Mouse (Mus musculus) inflammation-experienced regulatory T-cells, adult 6 months (primary cell): ENCODE data around the gene Noto. TPM values are rescaled to one million over a fixed set of nuclear protein-coding genes. Genes with fewer than 3 reads are reported as not detected.
A peak's percentile ranks its signal among the peaks of the same experiment; 100 is the strongest.
"Not testable (repeated sequence)": the region's sequence is repeated elsewhere in the genome, so short reads cannot be mapped to it uniquely, and the experiment has no call there.

Experiments used
- ATAC-seq: one replicate; pipeline ENCODE4 v1.8.0; 2017
- polyA plus RNA-seq, 3 experiments: library from polyadenylated mRNA; unstranded; fragments of 100-300 nt; shearing (Covaris generic); gene quantifications; one replicate each; pipeline ENCODE4 v1.2.1; 2017

Noto gene
- polyA plus RNA-seq, 3 experiments from 2014 or later: 0.38 TPM; not detected in 2

GRCm38 (mm10) chr6:85431842-85432431 is 8.3 kb downstream of the Noto start, which contains the start of gene Smyd5:
Smyd5 (plus strand) TSS chr6:85431989.
- ATAC-seq: peak; percentile 90

DNA sequence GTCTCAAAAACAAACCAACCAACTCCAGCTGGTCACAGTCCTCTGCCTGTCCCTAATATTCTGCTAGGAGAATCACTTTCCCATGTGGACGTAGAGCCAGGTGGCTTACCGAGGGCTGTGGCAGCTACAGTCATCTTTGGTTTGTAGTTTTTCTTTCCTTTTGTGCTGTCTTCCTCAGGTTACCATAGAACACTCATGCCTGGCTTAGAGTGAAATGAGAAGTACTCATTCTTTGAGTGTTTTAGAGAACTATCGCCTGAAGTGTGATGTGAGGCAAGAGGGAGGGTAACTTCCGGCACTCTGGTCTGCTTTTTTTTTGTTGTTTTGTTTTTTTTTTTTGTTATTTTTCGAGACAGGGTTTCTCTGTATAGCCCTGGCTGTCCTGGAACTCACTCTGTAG is 10.2 kb downstream of the Noto start:
- no peak for ATAC-seq

DNA sequence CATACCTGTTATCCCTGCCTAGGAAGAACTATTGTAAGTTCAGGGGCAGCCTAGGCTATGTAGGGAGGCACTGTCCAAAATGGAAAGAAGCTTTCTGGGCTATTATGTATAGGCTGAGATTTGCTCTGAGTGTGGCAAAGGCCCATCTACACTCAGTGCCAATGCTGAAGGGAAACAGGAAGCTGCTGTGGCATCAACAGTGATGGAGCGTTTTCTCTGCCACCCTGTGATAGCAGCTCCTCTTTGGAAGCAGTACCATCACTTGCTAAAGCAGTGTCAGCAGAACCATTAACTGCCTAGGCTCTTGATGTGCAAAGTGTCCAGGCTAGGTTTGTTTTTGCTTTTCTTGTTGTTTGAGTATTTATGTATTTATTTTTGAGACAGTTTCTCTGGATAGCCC is 12.5 kb downstream of the Noto start:
- ATAC-seq: no peak

DNA sequence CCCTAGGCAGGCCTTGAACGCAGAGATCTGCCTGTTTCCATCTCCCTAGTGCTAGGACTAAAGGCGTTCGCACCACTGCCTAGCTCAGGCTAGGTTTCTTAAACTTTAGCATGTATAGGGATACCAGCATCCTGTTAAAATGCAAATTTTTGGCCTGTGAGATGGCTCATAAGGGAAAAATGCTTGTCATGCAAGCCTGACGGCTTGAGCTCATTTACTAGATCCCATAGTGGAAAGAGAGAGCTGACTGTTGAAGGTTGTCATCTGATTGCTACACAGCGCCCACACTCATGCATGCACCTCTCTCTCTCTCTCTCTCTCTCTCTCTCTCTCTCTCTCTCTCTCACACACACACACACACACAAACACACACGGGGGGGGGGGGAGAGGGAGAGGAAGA is 12.9 kb downstream of the Noto start:
- ATAC-seq: no peak

- no peak for ATAC-seq
Measured at GRCm38 (mm10) chr6:85441142-85441541, 17.5 kb downstream of the Noto start.

DNA sequence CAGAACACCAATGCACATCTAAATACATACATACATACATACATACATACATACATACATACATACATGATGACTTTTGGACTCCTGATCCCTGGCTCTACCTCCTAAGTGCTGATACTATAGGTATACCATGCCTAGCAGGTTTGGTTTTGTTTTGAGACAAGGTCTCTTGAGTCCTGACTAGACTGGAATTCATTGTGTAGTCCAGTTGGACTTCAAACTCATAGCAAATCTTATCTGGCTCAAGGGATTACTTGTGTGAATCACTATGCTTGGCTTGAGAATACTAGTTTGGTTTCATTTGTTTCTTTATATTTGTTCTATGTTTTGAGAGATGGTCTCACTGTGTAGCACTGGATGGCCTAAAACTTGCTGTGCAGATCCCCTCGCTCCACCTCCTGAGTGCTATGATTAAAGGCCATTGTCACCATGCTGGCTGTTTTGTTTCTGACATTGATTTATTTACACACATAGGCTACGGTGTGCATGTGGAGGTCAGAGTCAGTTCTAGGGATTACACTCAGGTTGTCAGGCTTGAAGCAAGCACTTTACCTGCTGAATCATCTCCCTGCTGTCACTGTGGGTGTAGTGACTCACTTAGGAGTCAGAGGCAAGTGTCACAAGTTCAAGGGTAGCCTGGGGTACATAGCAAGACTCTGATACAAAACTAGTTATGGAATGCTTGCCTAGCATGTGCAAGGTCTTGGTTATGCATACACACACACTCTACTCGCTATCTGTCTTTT is 20.0 kb downstream of the Noto start:
- ATAC-seq: no peak

DNA sequence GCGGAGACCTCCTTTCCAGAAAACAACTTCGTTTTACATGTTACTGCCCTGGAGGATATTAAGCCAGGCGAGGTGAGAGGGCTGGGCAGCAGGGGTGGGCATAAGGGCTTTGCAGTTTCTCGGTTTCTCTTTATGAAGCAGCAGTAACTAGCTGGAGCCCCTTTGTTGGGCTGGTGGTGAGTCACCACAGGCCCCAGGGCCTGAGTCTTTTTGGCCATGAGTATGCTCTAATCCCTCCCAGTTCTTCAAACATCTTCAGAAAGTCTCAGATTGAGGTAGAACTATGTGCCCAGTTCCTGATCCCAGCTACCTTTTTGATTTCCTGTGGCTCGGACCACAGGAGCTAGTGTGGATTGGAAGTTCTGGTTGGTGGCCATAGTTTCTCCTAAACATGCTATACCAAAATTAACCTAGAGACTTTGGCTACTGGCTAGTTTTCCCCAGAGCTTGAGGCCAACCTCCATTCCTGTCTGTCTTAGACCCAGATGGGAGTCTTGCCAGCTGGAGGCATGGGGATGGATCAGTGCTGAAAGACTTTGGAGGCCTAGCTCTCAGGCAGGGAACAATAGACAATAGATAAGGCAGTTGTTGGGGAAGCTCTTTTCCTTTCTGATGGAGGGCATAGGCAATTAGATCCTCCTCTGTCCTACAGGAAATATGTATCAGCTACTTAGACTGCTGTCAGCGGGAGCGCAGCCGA is 20.7 kb downstream of the Noto start:
- ATAC-seq: no peak

- ATAC-seq: no peak
Measured at GRCm38 (mm10) chr6:85445286-85445685, 21.6 kb downstream of the Noto start.

DNA sequence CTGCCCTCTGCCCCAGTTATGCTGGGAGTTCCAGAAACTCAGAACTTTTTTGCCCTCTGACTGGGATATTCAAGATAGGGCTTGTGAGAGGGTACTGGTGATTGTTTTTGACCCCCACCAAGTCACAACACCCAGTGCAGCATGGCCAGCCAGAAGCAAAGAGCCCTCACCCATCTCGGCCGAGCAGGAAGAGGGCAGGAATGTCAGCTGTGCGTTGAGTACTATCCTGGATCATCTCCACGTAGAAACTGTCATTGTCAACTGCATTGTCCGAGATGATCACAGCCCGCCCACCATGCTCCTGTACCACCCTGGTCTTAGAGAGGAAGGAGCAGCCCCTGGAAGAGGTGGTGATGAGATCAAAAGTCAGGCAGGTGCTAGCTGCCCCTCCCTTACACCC is 23.7 kb downstream of the Noto start:
- ATAC-seq: no peak

- not testable (repeated sequence) for ATAC-seq
Measured at GRCm38 (mm10) chr6:85450140-85450539, 26.5 kb downstream of the Noto start.

DNA sequence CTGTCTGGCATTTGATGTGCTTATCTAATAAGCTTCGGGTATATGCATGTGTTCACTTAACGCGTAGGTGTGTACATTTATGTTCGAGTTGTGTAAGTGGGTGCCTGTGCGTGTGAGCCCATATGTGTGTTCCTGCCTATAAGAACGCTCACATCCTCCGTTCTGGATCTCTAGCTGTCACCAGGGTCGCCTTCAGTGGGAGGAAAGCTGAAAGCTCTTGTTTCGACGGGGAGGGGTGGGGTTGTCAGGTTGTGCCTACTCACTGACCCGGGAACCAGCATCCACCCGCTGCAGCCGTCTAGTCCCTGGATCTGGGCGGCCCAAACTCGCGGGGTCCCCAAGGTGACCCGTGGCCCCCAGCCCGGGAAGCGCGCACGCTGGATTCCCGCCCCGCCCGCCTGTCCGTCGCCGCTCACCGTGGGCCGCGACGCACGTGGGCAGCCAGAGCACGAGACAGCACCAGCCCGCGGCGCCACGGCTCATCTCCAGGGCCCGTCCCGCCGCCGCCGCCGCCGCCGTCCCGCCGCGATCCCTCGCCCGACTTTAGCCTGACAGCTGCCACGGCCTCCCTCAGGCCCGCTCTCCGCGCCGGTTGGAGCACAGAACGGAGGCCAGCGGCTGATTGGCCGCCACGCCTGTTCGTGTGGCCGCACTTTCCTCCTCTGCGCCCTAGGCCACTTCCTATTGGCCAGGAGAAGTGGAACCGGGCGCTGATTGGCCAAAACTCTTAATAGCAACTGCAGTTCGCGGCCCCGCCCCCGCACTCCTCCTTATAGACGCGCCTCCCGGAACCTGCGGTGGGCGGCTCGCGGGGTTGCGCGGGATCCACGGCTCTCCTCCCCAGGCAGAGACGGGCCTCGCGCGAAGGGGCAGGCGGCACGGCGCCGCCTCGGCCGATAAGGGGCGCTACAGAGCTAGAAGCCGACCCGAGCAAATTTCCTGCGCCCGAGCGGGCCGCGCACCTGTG is 27.3 kb downstream of the Noto start, which contains the start of gene Cct7:
Cct7 (plus strand) TSS at position 818 of the 967 bp plus-strand sequence.
- ATAC-seq: peak; percentile 84

DNA sequence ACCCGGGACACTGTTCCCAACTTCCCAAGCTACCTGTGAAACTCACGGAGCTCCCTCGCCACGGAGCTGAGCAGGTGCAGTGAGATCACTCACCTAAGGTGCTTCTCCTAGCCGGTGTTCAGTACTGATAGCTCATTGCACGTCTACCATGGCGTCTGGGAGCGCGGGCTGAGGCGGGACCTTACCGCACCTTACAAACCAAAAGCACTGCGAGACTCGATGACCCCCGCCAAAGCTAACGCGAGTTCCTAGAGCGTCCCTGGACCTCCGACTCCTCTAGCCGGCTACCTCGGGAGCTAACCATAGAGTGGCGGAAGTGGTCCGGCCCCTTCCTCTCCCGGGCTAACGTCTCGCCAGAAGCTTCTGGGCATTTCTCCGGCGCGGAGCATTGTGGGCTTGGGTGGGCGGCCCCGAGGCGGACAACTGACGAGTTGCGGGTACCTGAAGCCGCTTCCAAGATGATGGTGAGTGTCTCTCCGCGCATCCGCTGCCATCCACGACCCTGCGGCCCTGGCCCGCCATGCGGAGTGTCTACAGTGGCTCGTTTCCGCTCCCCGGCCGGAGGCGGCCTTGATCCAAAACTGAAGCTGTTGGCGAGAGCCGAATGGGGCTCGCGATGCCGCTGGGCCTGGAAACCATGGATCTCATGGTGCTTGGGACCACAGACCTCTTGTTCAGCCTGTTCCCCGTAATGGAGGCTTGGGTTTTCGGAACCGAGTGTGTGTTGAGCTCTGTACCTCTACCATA is 28.2 kb downstream of the Noto start, which contains the start of gene Pradc1:
Pradc1 (minus strand) TSS at position 307 of the 747 bp plus-strand sequence.
- peak; percentile 60 for ATAC-seq

GRCm38 (mm10) chr6:85452411-85452665 is 28.7 kb downstream of the Noto start:
- ATAC-seq: no peak

DNA sequence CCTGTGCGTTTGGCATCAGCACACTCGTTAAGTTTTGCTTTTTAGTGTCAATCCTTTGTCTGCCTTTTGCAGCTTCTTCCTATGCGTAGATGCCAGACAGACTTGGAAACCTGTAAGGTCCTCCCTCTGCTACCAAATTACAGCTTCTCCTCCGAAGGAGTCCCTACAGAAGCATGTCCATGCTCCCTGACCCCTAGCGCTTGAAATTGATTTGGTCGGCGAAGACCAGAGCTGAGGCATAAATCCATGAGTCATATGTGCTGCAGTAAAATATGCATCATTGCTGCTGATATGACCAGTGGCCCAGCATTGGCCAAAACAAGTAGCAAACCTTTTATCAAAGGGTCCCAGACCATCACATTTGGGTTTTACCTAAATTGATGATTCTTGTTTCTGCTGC is 29.1 kb downstream of the Noto start:
- no peak for ATAC-seq

GRCm38 (mm10) chr6:85459621-85460020 is 35.9 kb downstream of the Noto start:
- no peak for ATAC-seq

- no peak for ATAC-seq
Measured at GRCm38 (mm10) chr6:85465381-85465780, 41.7 kb downstream of the Noto start.

GRCm38 (mm10) chr6:85469660-85470430 is 46.2 kb downstream of the Noto start:
- ATAC-seq: no peak

DNA sequence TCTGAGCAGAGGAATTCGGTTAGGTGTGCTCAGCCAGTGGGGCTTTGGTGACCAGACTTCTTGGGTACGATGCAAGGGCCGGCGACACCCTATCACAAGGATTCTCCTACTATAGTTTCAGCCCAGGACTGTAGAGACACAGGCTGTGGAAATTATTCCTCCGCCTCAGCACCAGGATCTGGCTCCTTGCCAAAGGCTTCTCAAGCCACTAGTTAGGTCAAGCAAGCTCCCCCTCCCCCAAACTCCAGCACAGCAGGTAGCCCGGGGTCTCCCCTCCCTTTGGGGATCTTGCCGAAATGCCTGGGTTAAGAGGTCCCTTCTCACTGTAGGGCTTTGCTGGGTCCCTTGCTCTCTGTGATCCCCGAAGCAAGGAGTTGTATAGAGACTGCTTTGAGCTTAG is 48.3 kb downstream of the Noto start:
- ATAC-seq: no peak

- no peak for ATAC-seq
Measured at GRCm38 (mm10) chr6:85472542-85472941, 48.9 kb downstream of the Noto start.

DNA sequence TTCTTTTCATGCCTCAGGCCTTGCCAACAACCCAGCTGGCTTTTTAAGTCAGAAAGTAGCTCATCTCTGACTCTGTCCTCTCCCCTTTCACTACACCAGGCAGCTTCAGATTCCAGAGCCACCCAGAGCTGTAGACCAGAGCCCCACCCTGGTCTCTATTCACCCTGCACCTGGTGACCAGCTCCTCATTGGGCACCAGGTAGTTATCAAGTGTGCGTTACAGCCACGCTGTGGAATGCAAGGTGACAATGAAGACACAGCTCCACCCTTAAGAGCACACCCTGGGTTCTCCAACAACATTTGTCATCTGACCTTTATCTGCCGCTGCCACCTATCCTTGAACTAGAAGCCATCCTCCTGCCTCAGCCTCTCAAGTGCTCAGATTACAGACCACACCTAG is 51.9 kb downstream of the Noto start:
- ATAC-seq: no peak

DNA sequence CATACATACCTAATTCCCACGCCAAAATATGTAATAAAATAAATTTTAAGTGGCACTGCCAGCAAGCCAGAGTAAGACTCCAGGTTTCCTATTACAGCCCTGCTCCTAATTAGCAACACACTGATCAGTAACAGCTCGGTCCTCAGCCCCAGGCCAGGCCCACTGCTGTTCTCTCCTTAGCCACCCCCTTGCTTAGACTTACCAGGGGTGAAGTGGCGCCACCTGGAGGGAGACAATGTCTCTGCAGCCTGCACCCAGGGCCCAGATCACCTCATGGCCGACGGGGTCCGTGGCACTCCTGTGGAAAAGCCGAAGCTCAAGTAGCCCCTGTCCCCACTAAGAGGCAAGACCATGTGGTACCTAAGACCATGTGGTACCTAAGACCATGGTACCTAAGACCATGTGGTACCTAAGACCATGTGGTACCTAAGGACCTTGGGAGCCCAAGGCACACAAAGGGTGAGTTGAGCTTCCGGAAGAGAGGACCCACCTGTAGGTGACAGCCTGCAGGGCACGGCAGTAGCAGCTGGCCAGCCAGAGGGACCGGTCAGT is 53.8 kb downstream of the Noto start:
- no peak for ATAC-seq
